Mouse (Mus musculus) heart, adult 2 months (tissue): ENCODE data around the gene Sp7.

ENCODE experiments used
- CTCF ChIP-seq: fragments of 200-600 bp; IDR thresholded peaks from 2 replicates; pipeline ENCODE4 v1.8.1; 2022; ENCODE audit warnings: antibody characterized with exemption, mild to moderate bottlenecking, moderate library complexity
- POLR2A ChIP-seq: fragments of 200-500 bp; IDR thresholded peaks from 2 replicates; pipeline ENCODE4 v1.6.1; 2011; ENCODE audit warnings: mild to moderate bottlenecking, low read depth, low read length, control low read depth; ENCODE audit not compliant: insufficient read depth

DNA sequence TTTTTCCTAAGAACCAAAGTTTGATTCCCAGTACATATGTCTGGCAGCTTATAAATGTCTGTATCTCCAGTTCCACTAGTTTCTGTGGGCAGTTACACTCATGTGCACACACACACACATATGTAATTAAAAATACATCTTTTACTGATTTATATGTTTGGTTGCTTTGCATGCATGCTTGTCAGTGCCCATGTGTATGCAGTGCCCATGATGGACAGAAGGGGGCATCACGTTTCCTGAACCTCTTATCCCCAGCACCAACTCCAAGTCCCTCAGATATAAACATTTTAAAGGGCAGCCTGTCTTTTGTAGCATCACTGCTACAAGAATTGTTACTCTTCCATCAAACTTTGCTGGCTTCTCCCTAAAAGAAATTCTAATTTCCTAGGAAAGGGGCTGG lies 25.4 kb downstream of the Sp7 start:
- TF ChIP-seq CTCF (peak; percentile 90; the same call in 1 of the 2 replicates), POLR2A (no peak)
